Mouse (Mus musculus): Measurements from ENCODE around the gene Tshb. TPM values are rescaled to one million over a fixed set of nuclear protein-coding genes. Genes with fewer than 3 reads are reported as not detected.

Tshb gene
- polyA plus RNA-seq, 1 experiment from 2014 or later, result 0.30 TPM

GRCm38 (mm10) chr3:102751536-102751935 lies 31.0 kb downstream of the Tshb start:
- no peaks in the 10 kb centered on the region for H3K36me3 ChIP-seq
- H3K9ac ChIP-seq, result no peak overlapping the region
- 71% methylated on average over 3 of the region's 3 CpGs for WGBS
- peak overlapping the region; percentile 64 for H3K27ac ChIP-seq
- H3K27me3 ChIP-seq, result no peaks in the 10 kb centered on the region
- ATAC-seq (ENCODE audit: borderline replicate concordance, extremely low read depth, low FRiP score, low TSS enrichment), result no peak
- H3K4me1 ChIP-seq, result peaks cover 10% of the 10 kb centered on the region; the same call in 1 of the 2 replicates
- H3K4me2 ChIP-seq, result no peak overlapping the region
- no peak overlapping the region for H3K4me3 ChIP-seq
- no peaks in the 10 kb centered on the region for H3K9me3 ChIP-seq

GRCm38 (mm10) chr3:102751136-102751535 lies 31.4 kb downstream of the Tshb start:
- no peak for ATAC-seq (ENCODE audit: borderline replicate concordance, extremely low read depth, low FRiP score, low TSS enrichment)
- WGBS, result 58% methylated on average over 5 of the region's 5 CpGs
- H3K9ac ChIP-seq, result no peak overlapping the region

GRCm38 (mm10) chr3:102748686-102749085 lies 33.8 kb downstream of the Tshb start:
- peaks cover 13% of the 10 kb centered on the region for H3K4me1 ChIP-seq
- H3K9ac ChIP-seq, result no peak overlapping the region
- H3K4me3 ChIP-seq, result no peak overlapping the region
- WGBS, result 79% methylated on average over 5 of the region's 5 CpGs
- H3K27me3 ChIP-seq, result no peaks in the 10 kb centered on the region
- ATAC-seq (ENCODE audit: borderline replicate concordance, extremely low read depth, low FRiP score, low TSS enrichment), result no peak
- H3K9me3 ChIP-seq, result no peaks in the 10 kb centered on the region
- H3K36me3 ChIP-seq, result no peaks in the 10 kb centered on the region
- H3K27ac ChIP-seq, result no peak overlapping the region
- H3K4me2 ChIP-seq, result no peak overlapping the region

More at GRCm38 (mm10) chr3:102751136-102751535, 31.4 kb downstream of the Tshb start:
- Histone ChIP-seq H3K4me2 (no peak overlapping the region), H3K4me1 (peaks cover 6% of the 10 kb centered on the region; the same call in 1 of the 2 replicates), H3K4me3 (no peak overlapping the region), H3K36me3 (no peaks in the 10 kb centered on the region), H3K9me3 (no peaks in the 10 kb centered on the region), H3K27me3 (no peaks in the 10 kb centered on the region), H3K27ac (peak overlapping the region; percentile 64)

- no peak overlapping the region for H3K27ac ChIP-seq
- H3K4me2 ChIP-seq, result no peak overlapping the region
- H3K4me3 ChIP-seq, result no peak overlapping the region
- no peaks in the 10 kb centered on the region for H3K9me3 ChIP-seq
- no peak overlapping the region for H3K9ac ChIP-seq
- H3K36me3 ChIP-seq, result no peaks in the 10 kb centered on the region
- no peaks in the 10 kb centered on the region for H3K27me3 ChIP-seq
- 66% methylated on average over 3 of the region's 3 CpGs for WGBS
- peaks cover 18% of the 10 kb centered on the region for H3K4me1 ChIP-seq
- ATAC-seq (ENCODE audit: borderline replicate concordance, extremely low read depth, low FRiP score, low TSS enrichment), result no peak
Observed at GRCm38 (mm10) chr3:102748038-102748437, 34.5 kb downstream of the Tshb start.

GRCm38 (mm10) chr3:102746174-102746573 lies 36.3 kb downstream of the Tshb start:
- Histone ChIP-seq H3K36me3 (no peaks in the 10 kb centered on the region), H3K4me2 (no peak overlapping the region), H3K9ac (no peak overlapping the region), H3K27me3 (no peaks in the 10 kb centered on the region), H3K4me1 (peaks cover 24% of the 10 kb centered on the region), H3K9me3 (no peaks in the 10 kb centered on the region), H3K27ac (no peak overlapping the region), H3K4me3 (no peak overlapping the region)
- no peak for ATAC-seq (ENCODE audit: borderline replicate concordance, extremely low read depth, low FRiP score, low TSS enrichment)
- 82% methylated on average over 4 of the region's 4 CpGs for WGBS

- Histone ChIP-seq H3K36me3 (no peaks in the 10 kb centered on the region), H3K27me3 (no peaks in the 10 kb centered on the region), H3K4me3 (no peak overlapping the region), H3K4me2 (no peak overlapping the region), H3K4me1 (peaks cover 24% of the 10 kb centered on the region), H3K9ac (no peak overlapping the region), H3K9me3 (no peaks in the 10 kb centered on the region), H3K27ac (0 out of 2 replicates have a peak overlapping the region, but pooled peaks have one; percentile 68)
- WGBS, result 28% methylated on average over 5 of the region's 5 CpGs
- no peak for ATAC-seq (ENCODE audit: borderline replicate concordance, extremely low read depth, low FRiP score, low TSS enrichment)
Observed at GRCm38 (mm10) chr3:102744657-102745056, 37.9 kb downstream of the Tshb start.

- Histone ChIP-seq H3K27me3 (no peaks in the 10 kb centered on the region), H3K36me3 (no peaks in the 10 kb centered on the region), H3K4me3 (no peak overlapping the region), H3K9ac (no peak overlapping the region), H3K9me3 (no peaks in the 10 kb centered on the region), H3K27ac (peak overlapping the region; percentile 68), H3K4me1 (peaks cover 24% of the 10 kb centered on the region), H3K4me2 (no peak overlapping the region)
- ATAC-seq (ENCODE audit: borderline replicate concordance, extremely low read depth, low FRiP score, low TSS enrichment), result no peak
- WGBS, result 82% methylated on average over 9 of the region's 9 CpGs
Observed at GRCm38 (mm10) chr3:102743781-102744471, 38.6 kb downstream of the Tshb start.

- peak; percentile 59 for ATAC-seq (ENCODE audit: borderline replicate concordance, extremely low read depth, low FRiP score, low TSS enrichment)
- Histone ChIP-seq H3K36me3 (no peaks in the 10 kb centered on the region), H3K27ac (peak overlapping the region; percentile 68), H3K4me3 (no peak overlapping the region), H3K9me3 (no peaks in the 10 kb centered on the region), H3K27me3 (no peaks in the 10 kb centered on the region), H3K9ac (no peak overlapping the region), H3K4me1 (peaks cover 25% of the 10 kb centered on the region), H3K4me2 (no peak overlapping the region)
- 41% methylated on average over 4 of the region's 4 CpGs for WGBS
Observed at GRCm38 (mm10) chr3:102743202-102743601, 39.3 kb downstream of the Tshb start.

- Histone ChIP-seq H3K9me3 (no peaks in the 10 kb centered on the region), H3K4me1 (peaks cover 29% of the 10 kb centered on the region), H3K27ac (peak overlapping the region; percentile 68), H3K36me3 (no peaks in the 10 kb centered on the region), H3K9ac (no peak overlapping the region), H3K27me3 (no peaks in the 10 kb centered on the region), H3K4me2 (no peak overlapping the region), H3K4me3 (no peak overlapping the region)
- no peak for ATAC-seq (ENCODE audit: borderline replicate concordance, extremely low read depth, low FRiP score, low TSS enrichment)
- 45% methylated on average over 4 of the region's 4 CpGs for WGBS
Observed at GRCm38 (mm10) chr3:102742725-102743124, 39.8 kb downstream of the Tshb start.

- Histone ChIP-seq H3K27me3 (no peaks in the 10 kb centered on the region), H3K27ac (peak overlapping the region; percentile 54), H3K36me3 (no peaks in the 10 kb centered on the region), H3K9me3 (no peaks in the 10 kb centered on the region), H3K4me2 (no peak overlapping the region), H3K4me1 (peaks cover 32% of the 10 kb centered on the region), H3K9ac (no peak overlapping the region), H3K4me3 (no peak overlapping the region)
- 63% methylated on average over 6 of the region's 6 CpGs for WGBS
- no peak for ATAC-seq (ENCODE audit: borderline replicate concordance, extremely low read depth, low FRiP score, low TSS enrichment)
Observed at GRCm38 (mm10) chr3:102738926-102739325, 43.6 kb downstream of the Tshb start.

GRCm38 (mm10) chr3:102738161-102738901 lies 44.2 kb downstream of the Tshb start:
- H3K9ac ChIP-seq, result no peak overlapping the region
- ATAC-seq (ENCODE audit: borderline replicate concordance, extremely low read depth, low FRiP score, low TSS enrichment), result no peak
- peaks cover 26% of the 10 kb centered on the region for H3K4me1 ChIP-seq
- H3K4me2 ChIP-seq, result peak overlapping the region; percentile 22; the same call in 1 of the 2 replicates
- H3K36me3 ChIP-seq, result no peaks in the 10 kb centered on the region
- no peak overlapping the region for H3K4me3 ChIP-seq
- H3K27me3 ChIP-seq, result no peaks in the 10 kb centered on the region
- peak overlapping the region; percentile 69 for H3K27ac ChIP-seq
- WGBS, result 60% methylated on average over 10 of the region's 10 CpGs
- no peaks in the 10 kb centered on the region for H3K9me3 ChIP-seq

DNA sequence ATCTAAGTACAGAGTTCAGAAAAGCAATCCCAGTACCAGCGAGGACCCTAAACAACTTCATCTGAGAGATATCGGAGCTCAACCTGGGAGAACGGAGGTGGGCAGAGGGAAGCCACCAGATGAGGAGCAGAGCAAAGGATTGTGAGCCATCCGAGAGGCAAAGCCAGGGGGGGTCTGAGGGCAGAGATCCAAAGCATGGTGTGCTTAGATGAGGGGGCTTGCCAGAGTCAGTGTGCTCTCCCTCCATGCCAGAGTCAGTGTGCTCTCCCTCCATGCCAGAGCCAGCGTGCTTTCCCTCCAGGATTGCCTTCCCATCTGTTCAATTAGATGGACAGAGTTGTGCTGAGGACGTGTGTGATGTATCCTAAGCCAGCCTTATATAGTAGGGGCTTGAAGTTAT lies 45.4 kb downstream of the Tshb start:
- Histone ChIP-seq H3K9ac (no peak overlapping the region), H3K4me1 (peaks cover 18% of the 10 kb centered on the region), H3K27ac (peak overlapping the region; percentile 69; the same call in 1 of the 2 replicates), H3K4me2 (0 out of 2 replicates have a peak overlapping the region, but pooled peaks have one; percentile 6), H3K4me3 (no peak overlapping the region), H3K9me3 (no peaks in the 10 kb centered on the region), H3K27me3 (no peaks in the 10 kb centered on the region), H3K36me3 (no peaks in the 10 kb centered on the region)
- ATAC-seq (ENCODE audit: borderline replicate concordance, extremely low read depth, low FRiP score, low TSS enrichment), result no peak
- 73% methylated on average over 6 of the region's 6 CpGs for WGBS

Measured in lung, embryonic 15.5 days (tissue).